Mouse (Mus musculus): ENCODE measurements at regions not wholly inside any gene's neighbourhood (a gene's known extent, or its start where the extent isn't known, plus 50 kb on each side); places are given as distances from the start of the nearest gene placed in this dataset.
"Not testable (repeated sequence)": the region's sequence is repeated elsewhere in the genome, so short reads cannot be mapped to it uniquely, and the experiment has no call there.

DNA sequence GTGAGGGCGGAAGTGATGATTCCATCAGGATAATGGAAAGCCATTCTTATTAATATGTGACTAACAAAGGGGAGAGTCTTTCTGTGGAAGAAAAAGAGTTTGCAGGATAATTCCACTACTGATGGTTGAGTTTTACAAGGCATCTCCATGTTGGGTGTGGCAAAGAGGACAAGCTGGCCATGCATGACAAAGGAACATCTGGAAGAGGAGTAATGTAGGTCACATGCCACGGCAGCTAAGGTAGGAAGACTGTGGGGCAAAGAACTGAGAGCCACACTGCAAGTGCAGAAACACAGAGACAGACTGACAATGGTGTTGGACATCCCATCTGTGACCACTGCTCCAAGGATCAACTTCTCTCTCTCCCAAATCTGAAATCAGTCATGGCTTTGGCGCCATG is 196.4 kb upstream of the Gdi2 start:
- Histone ChIP-seq H3K4me1 (ENCODE audit: control insufficient read depth, insufficient read depth, low read length) (no peaks in the 10 kb centered on the region), H3K9ac (ENCODE audit: low read length) (no peak overlapping the region), H3K27ac (ENCODE audit: low read depth, low read length) (no peak overlapping the region), H3K36me3 (ENCODE audit: control insufficient read depth, insufficient read depth, low read length) (no peaks in the 10 kb centered on the region), H3K4me3 (ENCODE audit: low read depth, low read length) (no peak overlapping the region), H3K4me2 (ENCODE audit: low read depth) (no peak overlapping the region), H3K27me3 (ENCODE audit: control insufficient read depth, insufficient read depth, low read length) (no peaks in the 10 kb centered on the region), H3K9me3 (ENCODE audit: control insufficient read depth, low read length) (peaks cover 11% of the 10 kb centered on the region)
- no peak for DNase-seq (ENCODE audit: low spot score)
- no peak for ATAC-seq (ENCODE audit: insufficient read depth, low FRiP score, low TSS enrichment)
- WGBS: 85% methylated on average over 3 of the region's 3 CpGs

DNA sequence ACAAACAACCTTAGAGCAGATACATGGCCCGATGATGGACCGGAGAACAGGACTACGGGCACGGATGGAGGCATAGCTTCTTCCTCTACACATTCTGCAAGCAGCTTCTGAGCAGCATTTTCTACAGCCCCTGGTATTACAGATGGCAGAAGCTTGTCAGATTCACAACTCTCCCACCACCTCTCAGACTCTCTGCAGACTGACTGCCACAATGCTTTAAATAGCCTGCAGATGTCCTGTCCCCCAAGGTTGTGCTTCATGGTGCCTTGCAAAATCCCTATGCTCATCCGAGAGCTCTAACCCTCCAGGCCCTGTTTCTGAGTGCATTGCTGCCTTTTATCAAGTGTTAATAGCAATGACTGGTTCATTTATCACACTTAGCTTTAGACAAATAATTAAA is 194.3 kb upstream of the Gdi2 start:
- H3K9ac ChIP-seq (ENCODE audit: low read length): no peak overlapping the region
- 91% methylated on average over 5 of the region's 5 CpGs for WGBS
- no peaks in the 10 kb centered on the region for H3K27me3 ChIP-seq (ENCODE audit: control insufficient read depth, insufficient read depth, low read length)
- H3K36me3 ChIP-seq (ENCODE audit: control insufficient read depth, insufficient read depth, low read length): no peaks in the 10 kb centered on the region
- no peak for DNase-seq (ENCODE audit: low spot score)
- H3K4me1 ChIP-seq (ENCODE audit: control insufficient read depth, insufficient read depth, low read length): no peaks in the 10 kb centered on the region
- ATAC-seq (ENCODE audit: insufficient read depth, low FRiP score, low TSS enrichment): no peak
- no peak overlapping the region for H3K4me3 ChIP-seq (ENCODE audit: low read depth, low read length)
- H3K9me3 ChIP-seq (ENCODE audit: control insufficient read depth, low read length): peaks cover 7% of the 10 kb centered on the region
- no peak overlapping the region for H3K4me2 ChIP-seq (ENCODE audit: low read depth)
- no peak overlapping the region for H3K27ac ChIP-seq (ENCODE audit: low read depth, low read length)

DNA sequence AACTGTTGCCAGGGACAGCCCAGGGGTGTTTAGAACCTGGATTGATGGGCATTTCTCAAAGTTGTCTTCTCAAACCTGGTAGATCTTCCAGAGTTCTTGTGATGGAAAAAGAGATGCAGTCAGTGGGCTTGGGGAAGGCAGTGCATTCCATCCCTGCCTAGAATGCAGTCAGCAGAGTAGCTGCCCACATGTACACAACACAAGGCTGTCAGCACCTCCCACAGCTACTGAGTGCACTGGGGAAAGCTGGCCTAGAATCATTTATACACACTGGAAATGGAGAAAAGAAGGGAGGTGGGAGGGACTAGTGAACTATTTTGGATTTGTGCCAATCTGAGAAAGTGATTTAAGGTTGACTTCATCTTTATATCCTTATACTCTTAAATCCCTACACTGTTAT is 183.0 kb upstream of the Gdi2 start:
- ATAC-seq (ENCODE audit: insufficient read depth, low FRiP score, low TSS enrichment); H3K4me2 ChIP-seq (ENCODE audit: low read depth); H3K4me3 ChIP-seq (ENCODE audit: low read depth, low read length); DNase-seq (ENCODE audit: low spot score); H3K27ac ChIP-seq (ENCODE audit: low read depth, low read length); H3K9ac ChIP-seq (ENCODE audit: low read length); H3K4me1 ChIP-seq (ENCODE audit: control insufficient read depth, insufficient read depth, low read length); H3K36me3 ChIP-seq (ENCODE audit: control insufficient read depth, insufficient read depth, low read length); H3K9me3 ChIP-seq (ENCODE audit: control insufficient read depth, low read length): not testable (repeated sequence)
- H3K27me3 ChIP-seq (ENCODE audit: control insufficient read depth, insufficient read depth, low read length): peaks cover 23% of the 10 kb centered on the region

DNA sequence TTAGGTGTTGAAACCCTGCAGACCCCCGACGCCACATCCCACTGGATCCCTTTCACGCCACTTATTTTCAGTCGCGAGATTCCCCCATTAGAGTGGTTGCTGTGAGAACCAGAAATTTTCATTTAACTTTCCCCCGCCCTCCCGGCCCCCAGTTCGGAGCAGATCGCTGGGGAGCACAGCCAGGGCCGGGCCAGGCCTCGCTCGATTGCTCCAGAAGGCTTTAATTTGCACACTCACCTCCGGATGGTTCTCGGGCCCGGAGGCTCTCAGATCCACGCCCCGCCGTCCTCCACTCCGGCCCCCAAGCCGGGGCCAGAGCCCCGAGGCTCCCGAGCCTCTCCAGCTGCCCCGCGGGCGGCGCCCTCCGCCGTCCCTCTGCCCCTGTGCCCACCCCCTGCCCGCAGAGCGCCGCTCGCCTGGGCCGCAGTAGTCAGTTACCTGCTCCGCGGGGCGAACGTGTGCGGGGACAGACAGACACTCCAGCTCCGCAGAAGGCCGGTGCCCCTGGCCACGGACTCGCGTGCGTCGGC is 179.7 kb upstream of the Gdi2 start:
- Histone ChIP-seq H3K4me1 (ENCODE audit: control insufficient read depth, insufficient read depth, low read length) (0 out of 2 replicates have a peak, but pooled peaks cover 2% of the 10 kb centered on the region), H3K9me3 (ENCODE audit: control insufficient read depth, low read length) (no peaks in the 10 kb centered on the region), H3K4me2 (ENCODE audit: low read depth) (peak overlapping the region; percentile 29), H3K27ac (ENCODE audit: low read depth, low read length) (no peak overlapping the region), H3K9ac (ENCODE audit: low read length) (no peak overlapping the region), H3K27me3 (ENCODE audit: control insufficient read depth, insufficient read depth, low read length) (peaks cover 38% of the 10 kb centered on the region), H3K36me3 (ENCODE audit: control insufficient read depth, insufficient read depth, low read length) (no peaks in the 10 kb centered on the region), H3K4me3 (ENCODE audit: low read depth, low read length) (peak overlapping the region; percentile 13)
- DNase-seq (ENCODE audit: low spot score): peak; percentile 13
- ATAC-seq (ENCODE audit: insufficient read depth, low FRiP score, low TSS enrichment): no peak
- under 1% methylated on average over 34 of the region's 45 CpGs for WGBS

DNA sequence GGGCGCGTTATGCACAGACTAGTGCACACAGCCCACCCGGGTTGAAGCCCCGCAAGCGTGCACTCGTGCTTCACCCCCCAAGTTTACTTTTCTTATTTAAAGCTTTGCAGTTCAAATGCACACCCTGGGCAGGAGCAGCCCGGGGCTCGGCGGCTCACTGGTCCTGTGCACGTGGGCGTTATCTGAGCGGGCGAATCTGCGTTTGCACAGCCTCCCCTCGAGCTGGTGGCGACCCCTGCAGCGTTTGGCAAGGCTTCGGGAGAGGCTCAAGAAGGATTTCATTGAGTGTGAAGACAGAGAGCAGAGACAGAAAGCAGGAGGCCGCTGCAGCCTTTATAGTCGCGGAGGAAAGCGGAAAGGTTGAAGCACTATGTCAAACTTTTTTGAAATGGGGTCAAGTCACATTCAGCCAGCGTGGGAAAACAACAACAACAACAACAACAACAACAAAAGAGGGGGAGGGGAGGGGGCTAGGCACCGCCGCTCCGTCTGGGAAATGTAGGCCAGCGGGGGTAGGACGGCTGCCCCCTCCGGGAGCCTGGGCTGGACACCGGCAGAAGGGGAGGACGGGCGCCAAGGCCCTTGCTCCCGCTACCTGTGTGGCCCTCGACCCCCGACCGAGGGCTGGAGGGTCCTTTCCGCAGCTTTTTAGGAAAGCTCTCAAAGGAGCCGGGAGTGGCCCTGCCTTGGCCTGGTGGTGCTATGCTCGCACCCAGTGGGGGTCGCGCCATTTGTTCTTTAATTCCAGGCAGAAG is 178.7 kb upstream of the Gdi2 start:
- H3K4me3 ChIP-seq (ENCODE audit: low read depth, low read length): peak overlapping the region; percentile 45
- DNase-seq (ENCODE audit: low spot score) (peak; percentile 20), ATAC-seq (ENCODE audit: insufficient read depth, low FRiP score, low TSS enrichment) (no peak; the same call in 1 of the 2 replicates)
- H3K27me3 ChIP-seq (ENCODE audit: control insufficient read depth, insufficient read depth, low read length): peaks cover 38% of the 10 kb centered on the region
- no peaks in the 10 kb centered on the region for H3K9me3 ChIP-seq (ENCODE audit: control insufficient read depth, low read length)
- H3K9ac ChIP-seq (ENCODE audit: low read length): no peak overlapping the region
- H3K4me2 ChIP-seq (ENCODE audit: low read depth): peak overlapping the region; percentile 85
- H3K36me3 ChIP-seq (ENCODE audit: control insufficient read depth, insufficient read depth, low read length): no peaks in the 10 kb centered on the region
- WGBS: under 1% methylated on average over 41 of the region's 41 CpGs
- 0 out of 2 replicates have a peak, but pooled peaks cover 2% of the 10 kb centered on the region for H3K4me1 ChIP-seq (ENCODE audit: control insufficient read depth, insufficient read depth, low read length)
- H3K27ac ChIP-seq (ENCODE audit: low read depth, low read length): no peak overlapping the region

DNA sequence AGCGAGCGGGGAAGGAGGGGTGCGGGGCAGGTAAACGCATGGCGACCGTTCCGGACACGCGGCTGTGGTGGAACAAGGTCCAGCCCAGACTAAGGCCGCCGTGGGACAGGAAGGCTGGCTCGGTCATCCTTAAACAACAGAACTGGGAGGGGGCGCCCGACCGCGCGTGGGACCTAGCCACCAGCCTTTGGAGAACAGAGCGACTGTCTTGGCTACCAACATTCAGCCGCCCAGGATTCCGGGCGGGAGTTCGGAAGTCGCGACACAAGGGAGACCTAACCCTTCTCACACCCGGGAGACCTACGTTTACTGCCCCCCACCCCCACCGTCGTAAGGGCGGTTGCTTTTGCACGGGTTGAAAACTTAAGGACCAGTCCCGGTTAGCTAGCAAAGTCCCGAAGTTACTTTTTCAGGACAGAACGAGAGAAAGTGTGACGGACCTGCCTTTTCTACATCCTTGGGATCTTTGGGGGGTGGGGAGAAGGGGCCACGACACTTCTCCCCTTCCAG is 178.1 kb upstream of the Gdi2 start:
- H3K36me3 ChIP-seq (ENCODE audit: control insufficient read depth, insufficient read depth, low read length); H3K4me1 ChIP-seq (ENCODE audit: control insufficient read depth, insufficient read depth, low read length); H3K9ac ChIP-seq (ENCODE audit: low read length); ATAC-seq (ENCODE audit: insufficient read depth, low FRiP score, low TSS enrichment); H3K27ac ChIP-seq (ENCODE audit: low read depth, low read length); H3K9me3 ChIP-seq (ENCODE audit: control insufficient read depth, low read length): not testable (repeated sequence)
- under 1% methylated on average over 35 of the region's 35 CpGs for WGBS
- Histone ChIP-seq H3K4me3 (ENCODE audit: low read depth, low read length) (peak overlapping the region; percentile 45), H3K4me2 (ENCODE audit: low read depth) (peak overlapping the region; percentile 85), H3K27me3 (ENCODE audit: control insufficient read depth, insufficient read depth, low read length) (peaks cover 38% of the 10 kb centered on the region)
- peak; percentile 32 for DNase-seq (ENCODE audit: low spot score)

DNA sequence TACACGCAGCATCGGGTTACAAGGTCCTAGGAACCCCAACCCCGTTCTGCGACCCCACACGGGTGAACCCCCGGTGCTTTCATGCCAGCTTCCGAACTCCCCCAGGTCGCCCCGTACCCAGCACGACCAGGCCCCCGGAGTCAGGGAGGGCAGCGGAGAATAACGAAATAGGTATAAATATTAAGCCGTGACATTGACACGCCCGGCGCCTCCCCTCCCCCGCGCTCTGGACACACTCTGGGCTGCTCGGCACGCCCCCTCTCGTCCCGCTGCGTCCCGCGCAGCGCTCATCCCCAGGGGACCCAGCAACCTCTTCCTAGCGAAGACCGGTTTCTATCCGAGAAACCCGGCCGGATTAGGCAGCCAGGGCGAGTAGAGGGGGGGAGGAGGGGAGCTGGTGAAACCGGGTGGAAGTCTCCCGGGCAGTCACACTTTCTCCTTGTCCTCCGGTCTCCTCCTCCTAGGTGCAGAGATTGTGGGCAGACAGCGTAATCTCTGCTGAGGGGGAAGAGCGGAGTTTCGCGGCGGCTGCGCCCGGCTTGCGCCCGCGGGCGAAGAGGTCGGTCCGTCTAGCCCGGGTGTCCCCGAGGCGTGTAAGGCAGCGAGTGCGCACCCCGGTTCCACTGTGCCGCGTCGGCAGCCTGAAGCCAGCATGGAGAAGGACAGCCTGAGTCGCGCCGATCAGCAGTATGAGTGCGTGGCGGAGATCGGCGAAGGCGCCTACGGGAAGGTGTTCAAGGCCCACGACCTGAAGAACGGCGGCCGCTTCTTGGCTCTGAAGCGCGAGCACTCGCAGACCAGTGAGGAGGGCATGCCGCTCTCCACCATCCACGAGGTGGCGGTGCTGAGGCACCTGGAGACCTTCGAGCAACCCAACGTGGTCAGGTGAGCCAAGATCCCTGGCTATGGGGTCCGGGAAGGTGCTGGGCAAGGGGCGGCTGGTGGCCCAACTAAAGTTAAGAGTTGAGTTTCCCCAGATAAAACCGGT is 177.1 kb upstream of the Gdi2 start:
- WGBS: under 1% methylated on average over 82 of the region's 82 CpGs
- peaks cover 38% of the 10 kb centered on the region for H3K27me3 ChIP-seq (ENCODE audit: control insufficient read depth, insufficient read depth, low read length)

DNA sequence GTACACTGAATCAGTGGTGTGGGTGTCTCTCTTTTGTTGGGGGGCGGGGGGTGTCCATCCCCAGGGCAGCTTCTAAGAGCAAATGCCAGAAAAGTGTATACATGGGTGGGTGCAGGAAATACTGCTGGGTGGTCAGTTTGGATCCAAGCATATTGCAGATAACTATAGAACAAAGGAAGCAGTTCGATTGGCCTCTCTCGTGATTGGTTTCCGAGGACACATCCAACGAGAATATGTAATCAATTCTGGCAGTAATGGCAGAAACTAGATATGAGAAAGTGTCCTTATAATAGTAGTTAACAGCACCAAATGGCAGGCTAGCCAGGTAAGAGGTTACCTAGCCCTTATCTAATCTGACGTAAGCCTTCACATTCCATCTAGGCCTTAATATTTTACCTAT is 165.2 kb upstream of the Gdi2 start:
- no peak overlapping the region for H3K27ac ChIP-seq (ENCODE audit: low read depth, low read length)
- H3K27me3 ChIP-seq (ENCODE audit: control insufficient read depth, insufficient read depth, low read length): no peaks in the 10 kb centered on the region
- no peak overlapping the region for H3K4me3 ChIP-seq (ENCODE audit: low read depth, low read length)
- WGBS: 70% methylated on average over 6 of the region's 6 CpGs
- no peaks in the 10 kb centered on the region for H3K9me3 ChIP-seq (ENCODE audit: control insufficient read depth, low read length)
- no peak overlapping the region for H3K4me2 ChIP-seq (ENCODE audit: low read depth)
- ATAC-seq (ENCODE audit: insufficient read depth, low FRiP score, low TSS enrichment) (no peak), DNase-seq (ENCODE audit: low spot score) (no peak)
- no peaks in the 10 kb centered on the region for H3K4me1 ChIP-seq (ENCODE audit: control insufficient read depth, insufficient read depth, low read length)
- H3K36me3 ChIP-seq (ENCODE audit: control insufficient read depth, insufficient read depth, low read length): no peaks in the 10 kb centered on the region
- H3K9ac ChIP-seq (ENCODE audit: low read length): no peak overlapping the region

More for the DNA sequence above, 177.1 kb upstream of the Gdi2 start:
- Histone ChIP-seq H3K9me3 (ENCODE audit: control insufficient read depth, low read length) (no peaks in the 10 kb centered on the region), H3K4me2 (ENCODE audit: low read depth) (peak overlapping the region; percentile 85), H3K4me1 (ENCODE audit: control insufficient read depth, insufficient read depth, low read length) (0 out of 2 replicates have a peak, but pooled peaks cover 2% of the 10 kb centered on the region), H3K36me3 (ENCODE audit: control insufficient read depth, insufficient read depth, low read length) (no peaks in the 10 kb centered on the region), H3K9ac (ENCODE audit: low read length) (peak overlapping the region; percentile 23), H3K4me3 (ENCODE audit: low read depth, low read length) (peak overlapping the region; percentile 45), H3K27ac (ENCODE audit: low read depth, low read length) (no peak overlapping the region)
- ATAC-seq (ENCODE audit: insufficient read depth, low FRiP score, low TSS enrichment) (peak; percentile 59), DNase-seq (ENCODE audit: low spot score) (peak; percentile 67)
